Mouse (Mus musculus) induced T-regulatory cell, adult 2 months (primary cell): ENCODE results near the gene Xpo5.

Experiments
- DNase-seq: peaks from one replicate; pipeline ENCODE4 v3.0.0-alpha.2; 2012; ENCODE audit warnings: low read depth

Gene Xpo5

DNA sequence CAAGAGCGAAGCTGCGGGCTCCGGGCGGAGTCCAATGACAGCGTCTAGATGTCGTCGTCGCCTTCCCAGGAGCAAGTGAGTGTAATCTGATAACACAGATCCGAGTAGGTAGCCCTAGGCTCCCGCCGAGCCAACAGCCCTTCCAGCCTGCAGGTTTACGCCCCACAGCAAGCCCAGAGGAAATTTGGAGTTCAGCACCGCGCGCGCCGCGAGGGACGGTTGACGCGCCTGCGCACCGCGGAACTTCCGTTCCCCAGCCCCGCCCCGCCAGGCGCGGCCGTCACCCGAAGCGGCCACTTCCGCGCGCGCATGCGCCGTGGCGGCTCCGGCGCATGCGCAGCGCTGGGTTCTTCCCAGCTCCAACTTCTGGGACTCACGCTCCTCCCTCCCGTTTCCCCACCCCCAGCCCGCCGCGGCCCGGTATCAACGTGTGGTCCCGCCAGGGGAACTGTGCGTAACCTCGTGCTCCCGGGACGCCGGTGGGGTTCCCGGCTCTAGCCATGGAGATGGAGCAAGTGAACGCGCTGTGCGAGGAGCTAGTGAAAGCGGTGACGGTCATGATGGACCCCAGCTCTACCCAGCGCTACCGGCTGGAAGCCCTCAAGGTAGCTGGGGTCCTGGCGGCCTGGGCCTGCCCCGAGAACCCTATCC, at the start of gene Xpo5, which contains the start of gene Polh:
Gene Xpo5, plus strand, starts transcription at position 362 of the 651 bp plus-strand sequence.
Gene Polh, minus strand, starts transcription at position 225 of the 651 bp plus-strand sequence.
- DNase-seq = peak; percentile 97

- peak; percentile 96 for DNase-seq
Measured at GRCm38 (mm10) chr17:46152847-46153782, 49.5 kb upstream of the Xpo5 start, which contains the start of gene Mad2l1bp. Gene Mad2l1bp (minus strand): TSS chr17:46153553.

GRCm38 (mm10) chr17:46154336-46154735, 48.2 kb upstream of the Xpo5 start:
- no peak for DNase-seq

GRCm38 (mm10) chr17:46156680-46157079, 45.9 kb upstream of the Xpo5 start:
- DNase-seq = no peak

GRCm38 (mm10) chr17:46157131-46157530, 45.5 kb upstream of the Xpo5 start:
- DNase-seq = no peak

DNA sequence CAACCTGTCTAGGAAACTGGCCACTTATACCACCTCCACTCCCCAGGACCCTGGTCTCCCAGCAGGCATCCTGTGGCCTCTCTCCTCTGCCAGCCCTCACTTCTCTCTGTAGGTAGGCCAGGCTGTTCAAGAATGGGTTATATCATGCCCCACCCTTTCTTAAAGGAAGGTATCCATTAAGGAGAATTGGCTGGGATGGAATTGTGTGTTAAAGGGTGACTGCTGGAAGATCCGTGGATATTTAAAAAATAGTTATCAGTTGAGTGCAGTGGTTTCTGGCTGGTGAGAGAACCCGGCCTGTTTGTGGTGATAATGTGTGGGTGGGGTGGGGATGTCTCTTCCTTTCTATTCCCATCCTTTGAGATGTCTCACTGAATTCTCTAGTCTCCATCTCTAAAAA, 43.3 kb upstream of the Xpo5 start:
- peak; percentile 28 for DNase-seq

GRCm38 (mm10) chr17:46160090-46160662, 42.4 kb upstream of the Xpo5 start:
- peak; percentile 98 for DNase-seq

GRCm38 (mm10) chr17:46160686-46161085, 41.9 kb upstream of the Xpo5 start, which contains the start of gene Gtpbp2:
Gene Gtpbp2 (plus strand): TSS chr17:46161032.
- peak; percentile 99 for DNase-seq

DNA sequence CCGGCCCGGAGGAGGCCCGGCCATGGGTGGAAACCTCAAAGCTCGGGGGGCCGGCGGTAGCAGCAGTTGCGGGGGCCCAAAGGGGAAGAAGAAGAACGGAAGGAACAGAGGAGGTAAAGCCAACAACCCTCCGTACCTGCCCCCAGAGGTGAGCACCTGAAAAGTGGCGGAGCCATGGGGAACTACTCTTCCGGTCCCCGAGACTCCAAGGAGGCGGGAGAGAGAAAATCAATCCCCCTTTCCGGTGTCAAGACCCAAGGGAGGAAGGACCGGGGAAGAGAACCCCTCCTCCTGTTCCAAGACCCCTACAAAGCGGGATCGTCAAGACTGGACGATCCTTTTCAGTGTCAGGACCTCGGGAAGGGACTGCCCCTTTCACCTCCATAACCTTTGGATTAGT, 41.4 kb upstream of the Xpo5 start:
- peak; percentile 70 for DNase-seq

DNA sequence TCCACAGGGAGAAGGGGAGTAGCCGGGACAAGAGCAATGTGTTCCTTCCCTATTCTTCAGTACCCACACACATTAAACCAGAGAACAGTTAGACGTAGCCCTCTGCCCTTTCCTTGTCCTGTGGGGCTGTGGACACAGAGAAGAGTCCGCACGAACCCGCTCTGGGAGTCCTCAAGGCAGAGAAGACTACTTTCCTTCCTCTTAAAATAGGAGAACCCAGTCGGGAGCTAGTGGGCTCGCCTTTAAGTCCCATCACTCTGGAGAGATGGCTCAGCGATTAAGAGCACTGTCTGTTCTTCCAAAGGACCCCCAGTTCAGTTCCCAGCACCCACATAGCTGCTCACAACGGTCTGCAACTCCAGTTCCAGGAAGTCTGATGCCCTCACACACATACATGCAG, 40.9 kb upstream of the Xpo5 start:
- DNase-seq = no peak

DNA sequence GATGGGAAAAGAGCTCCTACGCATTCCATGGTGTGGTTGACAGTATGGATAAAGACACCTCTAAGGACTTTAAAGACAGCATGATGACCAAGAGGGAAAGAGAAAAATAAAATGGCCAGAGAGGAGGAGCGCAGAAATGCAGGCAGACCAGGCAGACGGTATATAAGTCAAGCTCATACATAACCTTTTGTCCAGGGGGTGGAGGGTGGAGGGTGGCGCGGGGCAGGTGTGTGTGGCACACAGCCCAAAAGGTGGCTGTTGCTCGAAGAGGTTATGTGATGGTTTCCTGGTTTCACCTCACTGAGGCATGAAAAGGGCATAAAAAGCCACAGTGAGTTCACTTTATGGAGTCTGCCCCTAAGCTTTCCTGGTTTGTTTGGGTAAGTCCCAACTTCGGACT, 40.0 kb upstream of the Xpo5 start:
- DNase-seq = no peak

DNA sequence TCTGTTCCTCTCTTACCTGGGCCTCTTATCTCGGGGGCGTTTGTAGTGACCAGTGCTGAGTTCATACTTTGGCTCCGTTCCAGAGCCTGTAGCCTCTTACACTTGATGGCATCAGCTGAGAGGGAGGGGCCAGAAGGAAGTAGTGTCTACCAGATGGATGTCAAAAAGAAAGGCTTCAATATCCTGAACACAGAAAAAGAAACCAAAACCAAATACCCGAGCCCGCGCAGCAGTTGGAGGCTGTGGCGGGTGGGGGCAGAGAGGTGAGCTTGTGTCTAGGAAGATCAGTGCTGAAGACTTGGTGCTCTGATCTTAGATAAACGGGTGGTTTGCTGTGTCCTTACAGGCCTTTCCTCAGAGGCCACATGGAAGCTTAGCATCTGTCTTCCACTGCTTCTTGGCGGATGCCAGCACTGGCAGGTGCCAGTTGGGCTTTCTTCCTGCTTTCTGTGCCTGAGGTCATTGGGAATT, 39.6 kb upstream of the Xpo5 start:
- DNase-seq = peak; percentile 92

GRCm38 (mm10) chr17:46164301-46164700, 38.3 kb upstream of the Xpo5 start:
- DNase-seq = no peak

GRCm38 (mm10) chr17:46164791-46165190, 37.8 kb upstream of the Xpo5 start:
- no peak for DNase-seq

DNA sequence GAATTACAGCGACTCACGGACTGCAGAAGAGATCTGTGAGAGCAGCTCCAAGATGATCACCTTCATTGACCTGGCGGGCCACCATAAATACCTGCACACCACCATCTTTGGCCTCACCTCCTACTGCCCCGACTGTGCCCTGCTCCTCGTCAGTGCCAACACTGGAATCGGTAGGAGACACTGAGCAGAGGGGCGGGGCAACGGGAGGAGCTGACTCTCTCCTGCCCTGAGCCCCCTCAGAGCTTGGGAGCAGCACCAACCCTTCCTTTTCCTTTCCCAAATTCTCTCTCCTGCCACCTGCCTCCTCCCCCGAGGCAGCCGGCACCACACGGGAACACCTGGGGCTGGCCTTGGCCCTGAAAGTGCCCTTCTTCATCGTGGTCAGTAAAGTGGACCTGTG, 37.1 kb upstream of the Xpo5 start:
- no peak for DNase-seq

GRCm38 (mm10) chr17:46166270-46166669, 36.3 kb upstream of the Xpo5 start:
- DNase-seq = no peak

GRCm38 (mm10) chr17:46167014-46167413, 35.6 kb upstream of the Xpo5 start:
- no peak for DNase-seq

DNA sequence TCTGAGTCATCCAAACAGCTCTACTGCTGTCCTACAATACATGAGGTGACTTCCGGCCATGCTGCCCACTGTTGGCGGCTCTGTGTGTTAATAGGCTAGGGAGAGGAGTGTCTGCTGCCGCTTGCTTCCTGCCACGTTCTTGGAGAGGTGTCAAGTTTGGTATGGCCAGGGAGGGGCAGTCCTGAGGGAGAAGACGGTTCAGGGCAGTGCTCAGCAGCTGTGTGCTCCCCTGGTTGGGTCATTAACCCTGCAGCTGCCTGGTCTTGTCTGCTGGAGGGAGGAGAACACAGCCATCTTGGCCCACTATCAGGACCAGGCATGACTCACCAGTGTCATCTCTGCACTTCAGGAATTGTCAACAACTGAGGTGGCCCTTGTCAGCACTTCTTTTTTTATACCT, 34.3 kb upstream of the Xpo5 start:
- DNase-seq = no peak

GRCm38 (mm10) chr17:46168768-46169167, 33.8 kb upstream of the Xpo5 start:
- no peak for DNase-seq

- DNase-seq = peak; percentile 75
Measured at GRCm38 (mm10) chr17:46170538-46170937, 32.0 kb upstream of the Xpo5 start.

DNA sequence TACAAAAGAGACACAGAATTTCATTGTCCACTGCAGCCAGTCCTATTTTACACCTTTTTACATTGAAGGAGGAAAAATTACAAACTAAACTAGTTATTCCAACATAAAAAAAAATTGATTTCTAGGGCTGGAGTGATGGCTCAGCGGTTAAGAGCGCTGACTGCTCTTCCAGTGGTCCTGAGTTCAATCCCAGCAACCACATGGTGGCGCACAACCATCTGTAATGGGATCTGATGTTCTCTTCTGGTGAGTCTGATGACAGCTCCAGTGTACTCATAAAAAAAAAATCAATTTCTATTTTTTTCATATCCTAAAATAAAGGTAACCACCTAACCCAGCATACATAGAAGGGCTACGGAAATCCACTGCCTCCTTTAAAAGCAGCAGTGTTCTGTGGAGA, 20.3 kb upstream of the Xpo5 start:
- no peak for DNase-seq

GRCm38 (mm10) chr17:46188829-46189228, 13.8 kb upstream of the Xpo5 start:
- no peak for DNase-seq

GRCm38 (mm10) chr17:46201151-46201550, 1.4 kb upstream of the Xpo5 start:
- peak; percentile 18 for DNase-seq
